In the genomic region with DNA sequence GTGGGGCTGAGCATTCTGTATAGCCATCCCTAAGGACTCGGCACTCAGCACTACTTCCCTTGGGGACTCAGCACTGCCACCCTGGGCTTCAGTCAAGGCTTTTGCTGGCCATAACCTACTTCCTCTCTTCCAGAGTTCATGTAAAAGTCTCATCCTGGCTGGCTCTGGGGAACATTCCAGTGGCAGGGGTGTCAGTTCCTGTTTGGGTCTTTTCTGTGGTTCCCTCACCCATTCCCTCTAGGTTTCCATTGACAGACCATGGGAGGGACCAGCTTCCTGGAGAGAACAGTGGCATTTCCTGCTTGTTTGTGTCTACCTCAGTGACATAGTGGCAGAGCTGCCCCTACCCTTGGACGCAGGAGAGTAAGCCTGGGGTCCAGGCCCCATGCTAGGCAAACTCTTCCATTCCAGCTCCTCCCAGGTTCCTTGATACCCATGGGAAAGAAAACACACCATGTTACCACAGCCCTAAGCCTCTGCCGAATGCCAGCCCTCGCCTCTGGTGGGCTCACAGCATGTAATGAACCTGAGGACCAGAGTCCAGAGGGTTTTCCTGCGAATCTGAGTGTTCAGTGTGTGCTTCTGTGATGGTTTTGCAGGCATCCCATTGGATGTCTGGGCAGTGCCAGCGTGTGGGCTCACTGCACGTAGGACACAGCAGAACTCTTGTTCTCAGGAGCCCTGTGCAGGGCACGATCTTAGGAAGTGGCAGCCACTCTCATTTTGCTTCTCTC, we compare ENCODE assay signal across 22 mouse cellular contexts. TPM values are rescaled to one million over a fixed set of nuclear protein-coding genes. Genes with fewer than 3 reads are reported as not detected.
A peak's percentile ranks its signal among the peaks of the same experiment; 100 is the strongest.
DNase-seq lines count a peak whose midpoint lies in the region; ATAC-seq and TF ChIP-seq lines count a peak whose summit lies in the region.
"Had no signal": no experiment of that assay in that cellular context is flagged by ENCODE, and none has a peak within 500 bp of the region (broad histone marks: within the 10 kb centered on the region; RNA-seq: fewer than 3 reads in every experiment).

No protein-coding gene starts in this region.

- no peak overlapping the region for H3K4me2 ChIP-seq in hindbrain, postnatal 0 days (ENCODE audit: low read depth, low read length)
- no peak overlapping the region for H3K4me2 ChIP-seq in hindbrain, embryonic 14.5 days (replicated peaks)
- no peak overlapping the region for H3K4me2 ChIP-seq in heart, embryonic 12.5 days
- H3K4me2 ChIP-seq: embryonic facial prominence, embryonic 13.5 days; hindbrain, embryonic 15.5 days; neural tube, embryonic 13.5 days; stomach, embryonic 15.5 days had no signal

- peaks cover 46% of the 10 kb centered on the region for H3K36me3 ChIP-seq in hindbrain, postnatal 0 days (ENCODE audit: insufficient read depth, low read length)
- H3K36me3 ChIP-seq in hindbrain, embryonic 14.5 days (replicated peaks; ENCODE audit: control insufficient read depth, insufficient read depth), result peaks cover 67% of the 10 kb centered on the region
- H3K36me3 ChIP-seq in heart, embryonic 12.5 days, result peaks cover 55% of the 10 kb centered on the region

- H3K4me1 ChIP-seq in hindbrain, postnatal 0 days (ENCODE audit: insufficient read depth, low read length), result no peaks in the 10 kb centered on the region
- H3K4me1 ChIP-seq in hindbrain, embryonic 14.5 days (replicated peaks; ENCODE audit: control insufficient read depth, insufficient read depth, low read length), result no peaks in the 10 kb centered on the region
- H3K4me1 ChIP-seq in heart, embryonic 12.5 days (replicated peaks), result no peaks in the 10 kb centered on the region; the same call in 1 of the 2 replicates
- H3K4me1 ChIP-seq: embryonic facial prominence, embryonic 13.5 days; forebrain, embryonic 10.5 days; hindbrain, embryonic 15.5 days; stomach, embryonic 15.5 days had no signal

- no peaks in the 10 kb centered on the region for H3K27me3 ChIP-seq in hindbrain, postnatal 0 days (ENCODE audit: insufficient read depth, low read length)
- H3K27me3 ChIP-seq in hindbrain, embryonic 14.5 days (ENCODE audit: control insufficient read depth, insufficient read depth, low read length), result no peaks in the 10 kb centered on the region
- H3K27me3 ChIP-seq in heart, embryonic 12.5 days (replicated peaks), result no peaks in the 10 kb centered on the region
- H3K27me3 ChIP-seq: embryonic facial prominence, embryonic 13.5 days; hindbrain, embryonic 15.5 days; megakaryocyte, embryonic 14.5 days; neural tube, embryonic 13.5 days; Patski; stomach, embryonic 15.5 days had no signal

- no peak overlapping the region for H3K9ac ChIP-seq in hindbrain, postnatal 0 days (replicated peaks; ENCODE audit: low read length)
- no peak overlapping the region for H3K9ac ChIP-seq in hindbrain, embryonic 14.5 days
- no peak overlapping the region for H3K9ac ChIP-seq in heart, embryonic 12.5 days
- H3K9ac ChIP-seq: embryonic facial prominence, embryonic 13.5 days; hindbrain, embryonic 15.5 days; liver, embryonic 14.5 days; neural tube, embryonic 13.5 days; stomach, embryonic 15.5 days had no signal

- TF ChIP-seq CTCF in hindbrain, postnatal 0 days (IDR thresholded peaks at IDR 0.05; ENCODE audit: low read depth), result no peak

- peak overlapping the region; percentile 3; the same call in 1 of the 2 replicates for H3K27ac ChIP-seq in hindbrain, postnatal 0 days
- H3K27ac ChIP-seq in hindbrain, embryonic 14.5 days, result no peak overlapping the region
- H3K27ac ChIP-seq in heart, embryonic 12.5 days (ENCODE audit: poor library complexity, severe bottlenecking), result 0 out of 2 replicates have a peak overlapping the region, but pooled peaks have one; percentile 15
- H3K27ac ChIP-seq: embryonic facial prominence, embryonic 13.5 days; forebrain, embryonic 10.5 days; hindbrain, embryonic 15.5 days; left cerebral cortex, adult 2 months; liver, embryonic 14.5 days; neural tube, embryonic 13.5 days; stomach, embryonic 15.5 days had no signal

- no peak for ATAC-seq in hindbrain, postnatal 0 days
- no peak for ATAC-seq in hindbrain, embryonic 14.5 days (ENCODE audit: low FRiP score)
- ATAC-seq in heart, embryonic 12.5 days (ENCODE audit: insufficient number of reproducible peaks, low FRiP score), result no peak
- ATAC-seq: Patski had no signal

- peak; percentile 17 for DNase-seq in adrenal gland, adult 8-10 months
- DNase-seq in adrenal gland, postnatal 25 days, result no peak
- DNase-seq in hindbrain, postnatal 0 days (ENCODE audit: low spot score), result no peak
- DNase-seq in hindbrain, embryonic 14.5 days (ENCODE audit: low spot score), result no peak
- DNase-seq in kidney, postnatal 36 days, result peak; percentile 44 to 73
- DNase-seq in adipocyte (ENCODE audit: low spot score), result no peak
- no peak for DNase-seq in ovary, postnatal 36 days (ENCODE audit: low spot score)
- DNase-seq: retina, postnatal 1 day; thymus, postnatal 36 days had no signal

- no peaks in the 10 kb centered on the region for H3K9me3 ChIP-seq in hindbrain, postnatal 0 days (ENCODE audit: low read length)
- H3K9me3 ChIP-seq in hindbrain, embryonic 14.5 days (ENCODE audit: control insufficient read depth, low read length), result no peaks in the 10 kb centered on the region
- H3K9me3 ChIP-seq in heart, embryonic 12.5 days (replicated peaks), result no peaks in the 10 kb centered on the region
- H3K9me3 ChIP-seq: embryonic facial prominence, embryonic 13.5 days; forebrain, embryonic 10.5 days; hindbrain, embryonic 15.5 days; megakaryocyte, embryonic 14.5 days; neural tube, embryonic 13.5 days; stomach, embryonic 15.5 days had no signal

- no peak overlapping the region for H3K4me3 ChIP-seq in hindbrain, postnatal 0 days (ENCODE audit: low read length)
- no peak overlapping the region for H3K4me3 ChIP-seq in hindbrain, embryonic 14.5 days (replicated peaks; ENCODE audit: low read length)
- H3K4me3 ChIP-seq in heart, embryonic 12.5 days, result no peak overlapping the region
- H3K4me3 ChIP-seq: embryonic facial prominence, embryonic 13.5 days; forebrain, embryonic 10.5 days; hindbrain, embryonic 15.5 days; left cerebral cortex, adult 2 months; megakaryocyte, embryonic 14.5 days; neural tube, embryonic 13.5 days; stomach, embryonic 15.5 days had no signal

- 90% methylated on average over 8 of the region's 8 CpGs for WGBS in hindbrain, postnatal 0 days
- 95% methylated on average over 8 of the region's 8 CpGs for WGBS in hindbrain, embryonic 14.5 days
- WGBS in heart, embryonic 12.5 days, result 79% methylated on average over 8 of the region's 8 CpGs

RNA-seq across cellular contexts. Expression of gene Slc6a3, which starts 27.6 kb away (rescaled TPM):
- total RNA-seq in adrenal gland, adult 8-10 months (2022), result under 1 TPM in 1 of 4 experiments, not detected in 3; 0.15 TPM
- total RNA-seq in adrenal gland, postnatal 25 days (2021), result 0.12 TPM in 1 of 2 replicates, not detected in the other
- total RNA-seq in hindbrain, postnatal 0 days (2014; rRNA removed), result 5.7 and 8.5 TPM in 2 replicates
- polyA plus RNA-seq in hindbrain, postnatal 0 days (2015; fragmentation: Nextera tagmentation; extraction: Ambion mirVana), result 0.51 and 0.79 TPM in 2 replicates
- 0.16 and 0.33 TPM in 2 replicates for polyA plus RNA-seq in hindbrain, embryonic 14.5 days (2014; fragmentation: Nextera tagmentation; extraction: Ambion mirVana)
- polyA plus RNA-seq in heart, embryonic 12.5 days (2016; fragmentation: Nextera tagmentation; extraction: Ambion mirVana), result 0.09 and 0.35 TPM in 2 replicates
- total RNA-seq: common myeloid progenitor, adult 5-6 weeks; heart, adult 18-20 months had no signal
- polyA plus RNA-seq: large intestine, adult 2 months; Patski had no signal

RNA-seq across cellular contexts. Expression of gene Lpcat1, which starts 42.0 kb away (rescaled TPM):
- total RNA-seq in adrenal gland, adult 8-10 months (2022), result 10 to 100 TPM; 16.2 to 26.5 (median 20.5) TPM
- 12.7 and 20.9 TPM in 2 replicates for total RNA-seq in adrenal gland, postnatal 25 days (2021)
- total RNA-seq in hindbrain, postnatal 0 days (2014; rRNA removed), result 191 and 199 TPM in 2 replicates
- 75.7 and 78.5 TPM in 2 replicates for polyA plus RNA-seq in hindbrain, postnatal 0 days (2015; fragmentation: Nextera tagmentation; extraction: Ambion mirVana)
- polyA plus RNA-seq in hindbrain, embryonic 14.5 days (2014; fragmentation: Nextera tagmentation; extraction: Ambion mirVana), result 77.3 and 95.0 TPM in 2 replicates
- polyA plus RNA-seq in heart, embryonic 12.5 days (2016; fragmentation: Nextera tagmentation; extraction: Ambion mirVana), result 24.1 and 25.1 TPM in 2 replicates

Comparison
In these comparisons a context has a peak if more than half of its experiments do, and no peak if none do; other contexts are left out.
1. DNase-seq: peak in adrenal gland, adult 8-10 months (single experiment) and kidney, postnatal 36 days (2 of 2); none in adrenal gland, postnatal 25 days (single experiment), hindbrain, postnatal 0 days (single experiment), hindbrain, embryonic 14.5 days (single experiment), adipocyte (single experiment) and ovary, postnatal 36 days (single experiment).